Mouse (Mus musculus): ENCODE results near the gene Dmp1.

- TF ChIP-seq MAX (IDR thresholded peaks at IDR 0.05; ENCODE audit: low read depth) (no peak), POLR2A (IDR thresholded peaks at IDR 0.05; ENCODE audit: insufficient read length, low read depth) (no peak)
Measured at GRCm38 (mm10) chr5:104158332-104159052, 43.9 kb upstream of the Dmp1 start.
